Mouse (Mus musculus): ENCODE results near the gene Cfap221. TPM values are rescaled to one million over a fixed set of nuclear protein-coding genes. Genes with fewer than 3 reads are reported as not detected.

Gene Cfap221
- polyA plus RNA-seq, 1 experiment from 2014 or later, result not detected

GRCm38 (mm10) chr1:119950086-119950485 lies 46.9 kb downstream of the Cfap221 start:
- no peak overlapping the region for H3K4me3 ChIP-seq
- H3K9ac ChIP-seq, result no peak overlapping the region
- ATAC-seq (ENCODE audit: extremely low read depth, insufficient number of reproducible peaks, low FRiP score, low TSS enrichment), result no peak
- H3K4me2 ChIP-seq, result no peak overlapping the region
- 83% methylated on average over 8 of the region's 8 CpGs for WGBS
- no peak overlapping the region for H3K27ac ChIP-seq (replicated peaks)
- no peaks in the 10 kb centered on the region for H3K27me3 ChIP-seq (replicated peaks)
- no peaks in the 10 kb centered on the region for H3K36me3 ChIP-seq
- no peaks in the 10 kb centered on the region for H3K9me3 ChIP-seq
- no peaks in the 10 kb centered on the region for H3K4me1 ChIP-seq

GRCm38 (mm10) chr1:119936861-119937260 lies 60.2 kb downstream of the Cfap221 start:
- Histone ChIP-seq H3K4me1 (0 out of 2 replicates have a peak, but pooled peaks cover 7% of the 10 kb centered on the region), H3K27ac (replicated peaks) (no peak overlapping the region), H3K4me2 (no peak overlapping the region), H3K4me3 (no peak overlapping the region), H3K9ac (no peak overlapping the region), H3K27me3 (replicated peaks) (no peaks in the 10 kb centered on the region), H3K9me3 (no peaks in the 10 kb centered on the region), H3K36me3 (no peaks in the 10 kb centered on the region)
- 24% methylated on average over 7 of the region's 7 CpGs for WGBS
- no peak for ATAC-seq (ENCODE audit: extremely low read depth, insufficient number of reproducible peaks, low FRiP score, low TSS enrichment)

- Histone ChIP-seq H3K9ac (no peak overlapping the region), H3K36me3 (no peaks in the 10 kb centered on the region), H3K27ac (replicated peaks) (no peak overlapping the region), H3K4me3 (no peak overlapping the region), H3K9me3 (no peaks in the 10 kb centered on the region), H3K4me1 (0 out of 2 replicates have a peak, but pooled peaks cover 2% of the 10 kb centered on the region), H3K4me2 (no peak overlapping the region), H3K27me3 (replicated peaks) (no peaks in the 10 kb centered on the region)
- ATAC-seq (ENCODE audit: extremely low read depth, insufficient number of reproducible peaks, low FRiP score, low TSS enrichment), result no peak
- WGBS, result 81% methylated on average over 4 of the region's 4 CpGs
Observed at GRCm38 (mm10) chr1:119931421-119932150, 65.4 kb downstream of the Cfap221 start.

- Histone ChIP-seq H3K27ac (replicated peaks) (no peak overlapping the region), H3K9me3 (no peaks in the 10 kb centered on the region), H3K4me1 (no peaks in the 10 kb centered on the region), H3K27me3 (replicated peaks) (no peaks in the 10 kb centered on the region), H3K4me3 (no peak overlapping the region), H3K9ac (no peak overlapping the region), H3K36me3 (no peaks in the 10 kb centered on the region), H3K4me2 (no peak overlapping the region)
- 54% methylated on average over 1 of the region's 1 CpGs for WGBS
- no peak for ATAC-seq (ENCODE audit: extremely low read depth, insufficient number of reproducible peaks, low FRiP score, low TSS enrichment)
Observed at GRCm38 (mm10) chr1:119929715-119930114, 67.3 kb downstream of the Cfap221 start.

GRCm38 (mm10) chr1:119919299-119919698 lies 77.7 kb downstream of the Cfap221 start:
- no peak overlapping the region for H3K9ac ChIP-seq
- no peak overlapping the region for H3K4me3 ChIP-seq
- H3K27ac ChIP-seq (replicated peaks), result no peak overlapping the region
- H3K27me3 ChIP-seq (replicated peaks), result no peaks in the 10 kb centered on the region
- WGBS, result 49% methylated on average over 4 of the region's 4 CpGs
- ATAC-seq (ENCODE audit: extremely low read depth, insufficient number of reproducible peaks, low FRiP score, low TSS enrichment), result no peak
- no peaks in the 10 kb centered on the region for H3K9me3 ChIP-seq
- H3K36me3 ChIP-seq, result no peaks in the 10 kb centered on the region
- no peaks in the 10 kb centered on the region for H3K4me1 ChIP-seq
- no peak overlapping the region for H3K4me2 ChIP-seq

GRCm38 (mm10) chr1:119916823-119917371 lies 80.1 kb downstream of the Cfap221 start:
- Histone ChIP-seq H3K4me1 (peaks cover 10% of the 10 kb centered on the region), H3K27ac (replicated peaks) (no peak overlapping the region), H3K27me3 (replicated peaks) (no peaks in the 10 kb centered on the region), H3K4me3 (no peak overlapping the region), H3K9me3 (no peaks in the 10 kb centered on the region), H3K9ac (no peak overlapping the region), H3K4me2 (no peak overlapping the region), H3K36me3 (no peaks in the 10 kb centered on the region)
- WGBS, result 71% methylated on average over 5 of the region's 5 CpGs
- no peak for ATAC-seq (ENCODE audit: extremely low read depth, insufficient number of reproducible peaks, low FRiP score, low TSS enrichment)

- peaks cover 26% of the 10 kb centered on the region for H3K36me3 ChIP-seq
- no peaks in the 10 kb centered on the region for H3K9me3 ChIP-seq
- peak within 1 kb of the TSS; percentile 84 for H3K9ac ChIP-seq
- ATAC-seq (ENCODE audit: extremely low read depth, insufficient number of reproducible peaks, low FRiP score, low TSS enrichment), result peak; percentile 93
- 9% methylated on average over 42 of the region's 42 CpGs for WGBS
- H3K27ac ChIP-seq (replicated peaks), result peak within 1 kb of the TSS; percentile 73
- H3K4me2 ChIP-seq, result peak within 1 kb of the TSS; percentile 77
- H3K4me3 ChIP-seq, result peak within 1 kb of the TSS; percentile 69
- H3K4me1 ChIP-seq, result peaks cover 12% of the 10 kb centered on the region
- no peaks in the 10 kb centered on the region for H3K27me3 ChIP-seq (replicated peaks)
Observed at GRCm38 (mm10) chr1:119912953-119913814, 83.8 kb downstream of the Cfap221 start, which contains the start of gene Tmem177. Tmem177 (minus strand) TSS chr1:119913208.

- H3K27ac ChIP-seq (replicated peaks), result no peak overlapping the region
- no peaks in the 10 kb centered on the region for H3K9me3 ChIP-seq
- no peak overlapping the region for H3K9ac ChIP-seq
- no peak overlapping the region for H3K4me2 ChIP-seq
- H3K36me3 ChIP-seq, result peaks cover 26% of the 10 kb centered on the region
- H3K27me3 ChIP-seq (replicated peaks), result no peaks in the 10 kb centered on the region
- H3K4me1 ChIP-seq, result peaks cover 16% of the 10 kb centered on the region
- WGBS, result 76% methylated on average over 2 of the region's 2 CpGs
- ATAC-seq (ENCODE audit: extremely low read depth, insufficient number of reproducible peaks, low FRiP score, low TSS enrichment), result no peak
- no peak overlapping the region for H3K4me3 ChIP-seq
Observed at GRCm38 (mm10) chr1:119907206-119907748, 89.8 kb downstream of the Cfap221 start.

- ATAC-seq (ENCODE audit: extremely low read depth, insufficient number of reproducible peaks, low FRiP score, low TSS enrichment), result no peak
- Histone ChIP-seq H3K36me3 (no peaks in the 10 kb centered on the region), H3K4me1 (peaks cover 12% of the 10 kb centered on the region), H3K9ac (no peak overlapping the region), H3K27me3 (replicated peaks) (no peaks in the 10 kb centered on the region), H3K4me3 (no peak overlapping the region), H3K9me3 (no peaks in the 10 kb centered on the region), H3K4me2 (no peak overlapping the region), H3K27ac (replicated peaks) (no peak overlapping the region)
- WGBS, result 57% methylated on average over 6 of the region's 6 CpGs
Observed at GRCm38 (mm10) chr1:119903231-119903620, 93.8 kb downstream of the Cfap221 start.

- Histone ChIP-seq H3K27ac (replicated peaks) (0 out of 2 replicates have a peak overlapping the region, but pooled peaks have one; percentile 3), H3K27me3 (replicated peaks) (no peaks in the 10 kb centered on the region), H3K36me3 (no peaks in the 10 kb centered on the region), H3K4me2 (no peak overlapping the region), H3K9me3 (no peaks in the 10 kb centered on the region), H3K9ac (no peak overlapping the region), H3K4me3 (no peak overlapping the region), H3K4me1 (peaks cover 12% of the 10 kb centered on the region)
- WGBS, result 48% methylated on average over 8 of the region's 8 CpGs
- ATAC-seq (ENCODE audit: extremely low read depth, insufficient number of reproducible peaks, low FRiP score, low TSS enrichment), result no peak
Observed at GRCm38 (mm10) chr1:119902551-119903230, 94.3 kb downstream of the Cfap221 start.
